Mouse (Mus musculus): ENCODE measurements at regions not wholly inside any gene's neighbourhood (a gene's known extent, or its start where the extent isn't known, plus 50 kb on each side); places are given as distances from the start of the nearest gene placed in this dataset.

GRCm38 (mm10) chr10:37079535-37079934, 59.2 kb downstream of the Marcks start:
- no peak for DNase-seq

- DNase-seq = no peak
These were observed 60.3 kb downstream of the Marcks start for GRCm38 (mm10) chr10:37078439-37078838.

GRCm38 (mm10) chr10:37077741-37078140, 61.0 kb downstream of the Marcks start:
- DNase-seq = no peak

GRCm38 (mm10) chr10:37072834-37073233, 65.9 kb downstream of the Marcks start:
- peak in 1 of 2 experiments; percentile 4 for DNase-seq

GRCm38 (mm10) chr10:37072061-37072460, 66.7 kb downstream of the Marcks start:
- DNase-seq = no peak

- DNase-seq = no peak
These were observed 67.3 kb downstream of the Marcks start for GRCm38 (mm10) chr10:37071420-37071819.

Measured in thymus, postnatal 36 days (tissue).